Mouse (Mus musculus): ENCODE data around the gene Pdzrn4.

DNA sequence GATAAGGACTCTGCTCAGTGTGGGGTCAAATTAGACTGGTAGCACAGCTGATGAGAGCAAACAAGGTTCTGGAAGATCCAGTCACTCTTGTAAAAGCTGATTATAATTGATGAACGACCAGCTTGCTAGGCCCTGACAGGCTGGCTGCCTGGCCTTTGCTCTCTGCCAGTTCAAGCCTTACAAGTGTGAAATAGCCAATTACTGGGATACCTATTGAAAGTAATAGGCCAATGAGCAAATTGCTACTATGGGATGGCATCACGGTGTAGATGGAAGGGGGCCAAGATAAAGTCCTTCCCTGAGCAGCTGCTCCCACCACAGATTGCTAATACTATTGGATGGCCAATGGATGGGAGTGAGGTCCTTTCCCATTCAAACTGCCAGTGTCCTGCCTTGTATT, 128.2 kb downstream of the Pdzrn4 start:
- TF ChIP-seq CTCF (IDR thresholded peaks at IDR 0.05) (no peak), POLR2A (IDR thresholded peaks at IDR 0.05; ENCODE audit: insufficient read depth, low read depth, low read length) (no peak)

Measured in heart, adult 2 months (tissue).